Mouse (Mus musculus): ENCODE results near the gene Actn1. TPM values are rescaled to one million over a fixed set of nuclear protein-coding genes. Genes with fewer than 3 reads are reported as not detected.

Gene Actn1
- total RNA-seq, 1 experiment from 2014 or later: 4.9 TPM

DNA sequence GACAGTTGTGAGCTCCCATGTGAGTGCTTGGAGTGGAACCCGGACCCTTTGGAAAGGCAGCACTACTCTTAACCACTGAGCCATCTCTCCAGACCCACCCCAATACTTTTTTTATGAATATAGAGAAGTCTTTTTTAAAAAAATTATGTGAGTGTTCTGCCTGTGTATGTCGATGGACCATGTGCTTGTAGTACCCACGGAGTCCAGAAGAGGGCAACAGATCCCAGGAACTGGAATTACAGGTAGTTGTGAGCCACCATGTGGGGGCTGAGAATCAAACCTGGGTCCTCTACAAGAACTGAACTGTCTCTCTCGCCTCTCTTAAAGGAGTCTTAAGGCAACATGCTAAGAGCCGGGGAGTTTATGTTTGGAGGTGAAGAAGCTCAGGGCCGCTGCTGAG is 108.3 kb downstream of the Actn1 start:
- ATAC-seq (replicated peaks; ENCODE audit: insufficient number of reproducible peaks, low FRiP score, low TSS enrichment, poor library complexity, severe bottlenecking): no peak

DNA sequence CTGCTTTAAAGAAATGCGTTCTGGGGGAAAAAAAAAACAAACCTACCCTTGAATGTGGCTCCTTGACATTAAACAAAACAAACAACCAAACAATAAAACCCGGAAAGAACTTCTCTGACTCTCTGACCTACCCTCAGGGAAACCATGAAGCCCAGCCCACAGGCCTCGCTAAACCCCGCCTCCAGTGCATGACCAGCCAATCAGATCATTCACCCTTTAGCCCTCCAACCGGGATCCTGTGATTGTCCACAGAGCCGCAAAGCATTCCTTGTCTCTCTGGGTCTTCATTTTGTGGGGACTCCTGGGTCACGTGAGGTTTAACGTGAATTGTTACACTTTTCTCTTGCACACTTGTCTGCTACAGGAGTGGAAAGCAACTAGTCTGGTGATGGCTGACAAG is 109.5 kb downstream of the Actn1 start:
- ATAC-seq (replicated peaks; ENCODE audit: insufficient number of reproducible peaks, low FRiP score, low TSS enrichment, poor library complexity, severe bottlenecking): no peak

- no peak for ATAC-seq (replicated peaks; ENCODE audit: insufficient number of reproducible peaks, low FRiP score, low TSS enrichment, poor library complexity, severe bottlenecking)
These were observed 112.5 kb downstream of the Actn1 start for GRCm38 (mm10) chr12:80147563-80148214.

DNA sequence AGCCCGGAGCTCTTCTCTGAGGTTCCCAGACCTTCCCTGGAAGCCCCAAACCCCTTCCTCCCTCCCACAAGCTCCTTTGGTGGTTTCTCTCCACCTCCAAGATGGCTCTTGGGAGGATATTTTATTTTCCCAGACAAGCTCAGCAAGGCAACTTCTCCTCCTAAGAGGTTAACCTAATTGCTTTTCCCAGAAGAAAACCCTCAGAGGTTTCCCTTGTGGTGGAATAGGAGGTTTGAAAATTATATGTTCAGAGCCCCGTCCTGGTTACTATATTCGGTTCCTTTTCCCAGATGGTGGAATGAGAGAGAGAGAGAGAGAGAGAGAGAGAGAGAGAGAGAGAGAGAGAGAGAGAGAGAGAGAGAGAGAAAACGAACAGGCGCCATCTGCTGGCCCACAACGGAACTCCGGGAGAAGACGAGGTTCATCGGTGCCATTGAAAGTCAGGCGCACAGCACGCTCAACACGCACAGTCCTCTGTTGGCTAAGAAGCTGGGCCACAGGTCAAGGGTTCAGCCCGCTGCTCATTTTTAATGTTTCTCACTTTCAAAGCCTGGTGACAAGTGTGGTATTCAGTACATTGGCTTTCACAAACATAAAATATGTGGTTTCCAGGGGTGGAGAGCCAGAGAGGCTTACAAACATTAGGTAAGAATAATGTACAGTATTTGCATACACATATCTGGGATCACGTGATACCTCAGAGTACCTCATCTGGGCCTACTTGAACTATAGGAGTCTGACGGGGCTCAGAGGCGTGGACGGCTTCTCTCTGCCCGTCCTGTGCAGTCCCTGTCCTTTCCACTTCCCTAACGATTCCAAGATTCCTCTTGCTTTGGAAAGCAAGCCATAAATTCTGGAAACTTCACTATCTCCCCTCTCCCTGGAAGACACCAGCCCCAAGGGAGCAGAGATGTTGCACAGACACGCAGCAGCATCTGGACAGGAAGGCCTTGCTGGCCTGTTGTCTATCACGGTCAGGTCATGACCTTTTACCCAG is 113.6 kb downstream of the Actn1 start:
- peak; percentile 59; the same call in 1 of the 2 replicates for ATAC-seq (replicated peaks; ENCODE audit: insufficient number of reproducible peaks, low FRiP score, low TSS enrichment, poor library complexity, severe bottlenecking)

DNA sequence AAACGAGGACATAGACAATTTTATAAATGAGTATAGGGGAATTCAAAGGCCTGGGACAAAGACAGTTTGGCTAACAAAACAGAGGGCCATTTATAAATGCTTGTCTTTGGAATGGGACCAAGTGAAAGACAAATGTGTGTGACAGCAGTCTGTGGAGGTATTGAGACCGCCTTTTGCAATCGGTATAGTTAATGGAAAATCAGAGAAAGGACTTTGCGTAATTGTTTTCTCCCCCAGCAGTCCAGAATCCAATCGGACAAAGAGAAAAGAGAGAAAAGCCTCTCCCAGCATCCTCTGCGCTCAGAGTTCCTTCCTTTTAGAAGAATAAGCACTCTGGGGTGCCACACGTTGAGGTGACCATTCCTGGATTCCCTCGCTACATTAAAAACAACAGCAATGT is 114.8 kb downstream of the Actn1 start:
- ATAC-seq (replicated peaks; ENCODE audit: insufficient number of reproducible peaks, low FRiP score, low TSS enrichment, poor library complexity, severe bottlenecking): no peak

DNA sequence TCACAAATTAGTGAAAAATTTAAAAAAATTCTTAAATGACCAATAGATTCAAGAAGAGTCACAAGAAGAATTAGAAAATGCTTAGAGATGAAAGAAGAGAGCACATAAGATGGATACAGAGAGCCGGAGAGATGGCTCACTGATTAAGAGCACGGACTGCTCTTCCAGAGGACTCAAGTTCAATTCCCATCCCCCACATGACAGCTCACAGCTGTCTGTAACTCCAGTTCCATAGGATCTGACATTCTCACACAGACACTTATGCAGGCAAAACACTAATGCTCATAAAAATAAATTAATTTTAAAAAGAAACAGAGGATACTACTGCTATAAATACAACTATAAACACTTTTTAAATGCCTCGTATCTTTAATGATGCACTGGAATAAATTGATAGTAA is 115.3 kb downstream of the Actn1 start:
- ATAC-seq (replicated peaks; ENCODE audit: insufficient number of reproducible peaks, low FRiP score, low TSS enrichment, poor library complexity, severe bottlenecking): no peak

GRCm38 (mm10) chr12:80141470-80141869 is 118.7 kb downstream of the Actn1 start:
- peak; percentile 57 for ATAC-seq (replicated peaks; ENCODE audit: insufficient number of reproducible peaks, low FRiP score, low TSS enrichment, poor library complexity, severe bottlenecking)

- no peak for ATAC-seq (replicated peaks; ENCODE audit: insufficient number of reproducible peaks, low FRiP score, low TSS enrichment, poor library complexity, severe bottlenecking)
These were observed 119.2 kb downstream of the Actn1 start for GRCm38 (mm10) chr12:80141011-80141410.

- no peak for ATAC-seq (replicated peaks; ENCODE audit: insufficient number of reproducible peaks, low FRiP score, low TSS enrichment, poor library complexity, severe bottlenecking)
These were observed 122.4 kb downstream of the Actn1 start for GRCm38 (mm10) chr12:80137744-80138143.

DNA sequence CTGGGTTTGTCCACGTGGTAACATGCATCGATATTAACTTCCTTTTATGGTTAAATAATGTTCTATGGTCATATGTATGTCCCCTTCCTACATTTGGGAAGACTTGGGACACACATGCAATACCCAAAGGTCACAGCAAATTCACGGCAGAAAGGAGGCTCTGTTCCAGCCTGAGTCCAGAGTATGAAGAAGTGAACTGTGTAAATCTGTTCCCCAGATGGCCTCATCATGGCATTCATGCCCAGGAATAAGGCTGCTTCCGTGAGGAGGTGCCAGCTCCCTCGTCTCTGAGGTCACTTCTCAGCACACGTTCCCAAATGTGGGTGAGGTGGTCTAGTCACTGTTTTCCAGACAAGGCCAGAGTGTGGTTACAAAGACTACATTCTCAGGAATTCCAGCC is 122.9 kb downstream of the Actn1 start:
- no peak for ATAC-seq (replicated peaks; ENCODE audit: insufficient number of reproducible peaks, low FRiP score, low TSS enrichment, poor library complexity, severe bottlenecking)

- no peak for ATAC-seq (replicated peaks; ENCODE audit: insufficient number of reproducible peaks, low FRiP score, low TSS enrichment, poor library complexity, severe bottlenecking)
These were observed 123.8 kb downstream of the Actn1 start for GRCm38 (mm10) chr12:80136264-80136930.

DNA sequence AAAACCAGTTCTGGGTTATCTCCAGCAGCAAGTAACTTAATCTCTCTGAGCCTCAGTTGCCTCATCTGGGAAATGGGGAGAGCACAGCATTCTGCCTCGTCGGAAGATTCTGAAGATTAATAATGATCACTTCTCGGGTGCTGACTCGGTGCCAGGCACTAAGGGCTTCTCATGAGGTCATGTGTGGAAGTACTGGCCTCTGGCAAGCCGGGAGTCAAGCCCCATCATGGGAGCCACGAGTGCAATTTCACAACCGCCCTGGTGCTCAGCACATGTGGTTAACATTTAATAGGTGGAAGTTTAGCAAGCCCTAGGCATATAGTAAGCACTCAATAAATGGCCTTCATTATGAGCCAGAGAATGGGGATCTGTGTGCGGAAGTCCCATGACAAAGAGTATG is 125.0 kb downstream of the Actn1 start:
- ATAC-seq (replicated peaks; ENCODE audit: insufficient number of reproducible peaks, low FRiP score, low TSS enrichment, poor library complexity, severe bottlenecking): no peak

DNA sequence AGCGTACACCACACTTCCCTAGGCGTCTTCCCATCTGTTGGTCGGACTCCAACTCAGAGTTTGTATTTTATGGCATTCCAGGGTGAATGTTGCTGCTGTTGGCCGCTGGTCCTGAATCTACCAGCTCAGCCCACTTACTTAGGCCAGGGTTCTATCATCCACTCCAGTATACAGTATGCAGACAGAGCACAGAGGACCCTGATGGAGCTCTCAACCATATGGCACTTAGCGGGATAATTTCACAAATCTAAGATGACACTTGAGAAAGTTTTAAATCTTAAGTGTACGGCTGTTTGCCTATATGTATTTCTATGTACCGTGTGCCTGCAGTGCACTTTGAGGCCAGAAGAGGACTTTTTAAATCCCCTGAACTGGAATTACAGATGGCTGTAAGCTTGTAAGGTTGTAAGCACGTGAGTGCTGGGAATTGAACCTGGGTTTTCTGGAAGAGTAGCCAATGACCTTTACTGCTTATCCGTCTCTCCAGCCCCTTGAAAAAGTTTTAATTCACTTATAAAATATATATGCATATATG is 127.1 kb downstream of the Actn1 start:
- ATAC-seq (replicated peaks; ENCODE audit: insufficient number of reproducible peaks, low FRiP score, low TSS enrichment, poor library complexity, severe bottlenecking): 0 out of 2 replicates have a peak, but pooled peaks have one; percentile 1

- ATAC-seq (replicated peaks; ENCODE audit: insufficient number of reproducible peaks, low FRiP score, low TSS enrichment, poor library complexity, severe bottlenecking): peak; percentile 47
These were observed 127.7 kb downstream of the Actn1 start for GRCm38 (mm10) chr12:80132250-80133003.

DNA sequence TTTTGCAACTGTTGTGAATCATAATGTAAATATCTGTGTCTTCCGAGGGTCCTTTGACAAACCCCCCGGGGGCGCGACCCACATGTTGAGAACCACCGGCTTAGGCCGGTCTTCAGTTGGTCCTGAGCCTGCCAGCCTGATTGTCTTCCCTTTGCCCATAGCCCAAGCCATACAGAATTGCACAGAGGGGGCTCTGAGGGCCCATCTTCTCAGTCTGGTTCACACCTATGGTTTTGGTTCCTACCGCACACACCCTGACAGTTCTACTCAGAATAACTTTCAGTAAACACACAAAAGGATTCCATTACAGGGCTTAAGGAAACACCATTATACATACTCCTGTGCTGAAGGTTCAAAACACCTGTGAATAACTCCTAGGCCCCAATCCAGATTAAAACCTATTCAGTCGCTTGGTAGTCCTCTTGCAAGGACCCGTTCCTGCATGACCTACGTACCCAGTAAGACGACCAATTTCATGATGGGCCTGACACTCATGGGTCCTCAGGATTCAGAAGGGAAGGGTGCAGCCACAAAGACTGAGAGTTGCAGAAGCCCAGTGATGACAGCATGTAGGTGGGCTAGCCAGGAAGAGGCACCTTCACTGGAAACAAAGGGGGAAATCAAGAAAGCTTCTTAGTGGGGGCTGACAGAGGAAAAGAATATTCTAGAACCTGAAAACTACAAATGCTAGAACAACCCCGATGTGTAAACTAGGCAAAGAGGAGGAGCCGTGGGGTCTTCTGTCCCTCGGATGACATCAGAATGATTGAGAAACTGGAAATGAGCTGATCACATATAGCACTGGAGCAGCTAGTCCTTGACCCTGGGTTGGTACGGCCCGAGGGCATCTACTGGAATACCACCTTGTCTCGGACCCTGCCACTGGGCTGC is 128.6 kb downstream of the Actn1 start:
- no peak for ATAC-seq (replicated peaks; ENCODE audit: insufficient number of reproducible peaks, low FRiP score, low TSS enrichment, poor library complexity, severe bottlenecking)

GRCm38 (mm10) chr12:80130558-80131358 is 129.4 kb downstream of the Actn1 start:
- peak; percentile 21 for ATAC-seq (replicated peaks; ENCODE audit: insufficient number of reproducible peaks, low FRiP score, low TSS enrichment, poor library complexity, severe bottlenecking)

DNA sequence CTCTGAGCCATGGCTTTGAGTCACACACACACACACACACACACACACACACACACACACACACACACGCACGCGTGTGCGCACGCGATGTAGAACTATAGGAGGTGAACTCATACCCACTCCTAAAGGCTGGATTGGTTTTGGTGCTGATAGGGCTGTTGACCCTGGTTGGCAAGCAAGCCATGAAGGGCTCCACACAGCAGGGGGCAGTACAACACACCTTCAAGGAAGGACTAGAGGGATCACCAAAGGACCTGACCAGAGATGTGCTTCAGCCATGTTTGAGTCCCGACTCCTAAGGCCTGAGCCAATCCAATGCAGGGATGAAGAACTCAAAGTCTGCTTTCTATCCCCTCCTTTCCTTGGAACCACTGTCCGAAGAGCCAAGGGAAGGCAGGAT is 130.6 kb downstream of the Actn1 start:
- no peak for ATAC-seq (replicated peaks; ENCODE audit: insufficient number of reproducible peaks, low FRiP score, low TSS enrichment, poor library complexity, severe bottlenecking)

Measured in monocyte, adult 5-6 weeks (primary cell).